Mouse (Mus musculus) lung, adult 2 months (tissue): ENCODE data around the gene Wdr17.

ENCODE experiments used
- CTCF ChIP-seq: fragments of 200-500 bp; IDR thresholded peaks from 2 replicates; pipeline ENCODE4 v1.5.1; 2011; ENCODE audit warnings: mild to moderate bottlenecking, low read length, control low read depth; ENCODE audit not compliant: insufficient read depth
- POLR2A ChIP-seq: fragments of 200-500 bp; IDR thresholded peaks from 2 replicates; pipeline ENCODE4 v1.6.1; 2011; ENCODE audit warnings: low read depth, mild to moderate bottlenecking, control low read depth, low read length, borderline replicate concordance; ENCODE audit errors: extremely low read depth

GRCm38 (mm10) chr8:54818651-54819050, 68.3 kb downstream of the Wdr17 start:
- TF ChIP-seq CTCF (no peak), POLR2A (no peak)
